Mouse (Mus musculus): Measurements from ENCODE around the gene Gli2. TPM values are rescaled to one million over a fixed set of nuclear protein-coding genes. Genes with fewer than 3 reads are reported as not detected.

Gene Gli2
- total and polyA plus RNA-seq, 3 experiments = 1.5 to 11.3 TPM; not detected in 1

GRCm38 (mm10) chr1:118969409-118969808 lies 84.0 kb downstream of the Gli2 start:
- H3K27me3 ChIP-seq (ENCODE audit: control insufficient read depth in 1 of 2, insufficient read depth in 2 of 2, low read length in 2 of 2) = no peaks in the 10 kb centered on the region
- no peak overlapping the region for H3K9ac ChIP-seq (ENCODE audit: control insufficient read depth, low read depth, low read length, poor library complexity, severe bottlenecking)
- H3K79me2 ChIP-seq (ENCODE audit: control insufficient read depth, insufficient read depth, low read length, poor library complexity) = no peaks in the 10 kb centered on the region
- no peak for DNase-seq (ENCODE audit: low read depth, low spot score)
- TF ChIP-seq USF2 (IDR thresholded peaks at IDR 0.05; ENCODE audit: borderline replicate concordance in 1 of 2, insufficient read depth in 1 of 2, low read depth in 1 of 2, low read length in 2 of 2) (no peak), CHD2 (IDR thresholded peaks at IDR 0.05; ENCODE audit: low read length) (no peak), SIN3A (IDR thresholded peaks at IDR 0.05; ENCODE audit: low read length) (no peak), USF1 (IDR thresholded peaks at IDR 0.05; ENCODE audit: low read depth, low read length) (no peak)
- no peak overlapping the region for H3K4me3 ChIP-seq (ENCODE audit: control insufficient read depth in 1 of 2, insufficient read depth in 1 of 2, low read depth in 2 of 2, low read length in 2 of 2)
- peaks cover 0 to 3% of the 10 kb centered on the region in 2 experiments; a peak in 2 of 4 replicates for H3K36me3 ChIP-seq (ENCODE audit: control insufficient read depth in 1 of 2, insufficient read depth in 2 of 2, low read length in 2 of 2)
- H3K4me1 ChIP-seq (ENCODE audit: control insufficient read depth in 1 of 2, insufficient read depth in 2 of 2, low read length in 2 of 2) = peaks cover 0 to 10% of the 10 kb centered on the region in 2 experiments; a peak in 2 of 4 replicates
- no peaks in the 10 kb centered on the region for H3K9me3 ChIP-seq (replicated peaks; ENCODE audit: insufficient read depth, low read length)
- H3K27ac ChIP-seq (ENCODE audit: control insufficient read depth, low read depth, low read length) = no peak overlapping the region

GRCm38 (mm10) chr1:118968661-118969179 lies 84.7 kb downstream of the Gli2 start:
- Histone ChIP-seq H3K9ac (ENCODE audit: control insufficient read depth, low read depth, low read length, poor library complexity, severe bottlenecking) (no peak overlapping the region), H3K27me3 (ENCODE audit: control insufficient read depth in 1 of 2, insufficient read depth in 2 of 2, low read length in 2 of 2) (no peaks in the 10 kb centered on the region), H3K4me3 (ENCODE audit: control insufficient read depth in 1 of 2, insufficient read depth in 1 of 2, low read depth in 2 of 2, low read length in 2 of 2) (no peak overlapping the region), H3K4me1 (ENCODE audit: control insufficient read depth in 1 of 2, insufficient read depth in 2 of 2, low read length in 2 of 2) (0 out of 4 replicates have a peak, but pooled peaks cover 0 to 10% of the 10 kb centered on the region in 2 experiments), H3K36me3 (ENCODE audit: control insufficient read depth in 1 of 2, insufficient read depth in 2 of 2, low read length in 2 of 2) (no peaks in the 10 kb centered on the region), H3K27ac (ENCODE audit: control insufficient read depth, low read depth, low read length) (no peak overlapping the region), H3K9me3 (replicated peaks; ENCODE audit: insufficient read depth, low read length) (no peaks in the 10 kb centered on the region), H3K79me2 (ENCODE audit: control insufficient read depth, insufficient read depth, low read length, poor library complexity) (no peaks in the 10 kb centered on the region)
- no peak for TF ChIP-seq POLR2AphosphoS2 (IDR thresholded peaks at IDR 0.05; ENCODE audit: low read length)
- no peak for TF ChIP-seq RCOR1 (IDR thresholded peaks at IDR 0.05; ENCODE audit: low read depth, low read length)
- TF ChIP-seq GATA1 (IDR thresholded peaks at IDR 0.05; ENCODE audit: low read depth, low read length) = no peak
- no peak for TF ChIP-seq TBP (IDR thresholded peaks at IDR 0.05; ENCODE audit: low read depth, low read length)
- no peak for TF ChIP-seq POLR2AphosphoS5 (IDR thresholded peaks at IDR 0.05; ENCODE audit: borderline replicate concordance, low read depth, low read length)
- no peak for TF ChIP-seq USF1 (IDR thresholded peaks at IDR 0.05; ENCODE audit: low read depth, low read length)
- TF ChIP-seq MXI1 (IDR thresholded peaks at IDR 0.05; ENCODE audit: low read depth, low read length) = no peak
- no peak for TF ChIP-seq UBTF (IDR thresholded peaks at IDR 0.05; ENCODE audit: borderline replicate concordance, insufficient read depth, low read depth, low read length)
- no peak for TF ChIP-seq NRF1 (IDR thresholded peaks at IDR 0.05; ENCODE audit: insufficient read depth, low read depth, low read length, poor library complexity, severe bottlenecking)
- no peak for TF ChIP-seq MYB (IDR thresholded peaks at IDR 0.05; ENCODE audit: low read depth, low read length)
- no peak for TF ChIP-seq TAL1 (IDR thresholded peaks at IDR 0.05; ENCODE audit: low read length)
- TF ChIP-seq RAD21 (IDR thresholded peaks at IDR 0.05; ENCODE audit: low read depth, low read length) = no peak
- no peak for TF ChIP-seq MYC (IDR thresholded peaks at IDR 0.05; ENCODE audit: low read depth, low read length)
- TF ChIP-seq CHD1 (IDR thresholded peaks at IDR 0.05; ENCODE audit: low read depth, low read length) = no peak
- DNase-seq (ENCODE audit: low read depth, low spot score) = peak; percentile 47

Data from MEL (cell line).